Mouse (Mus musculus) myocyte (in vitro differentiated cells): ENCODE results near the gene Acot11.

Experiments
- POLR2A ChIP-seq: IDR thresholded peaks from one replicate; pipeline ENCODE4 v1.6.1; 2011; ENCODE audit warnings: low read depth, mild to moderate bottlenecking, control low read depth, moderate library complexity; ENCODE audit not compliant: insufficient read length
- SRF ChIP-seq: IDR thresholded peaks from one replicate; pipeline ENCODE4 v1.6.1; 2011; ENCODE audit warnings: low read depth; ENCODE audit not compliant: control insufficient read depth, insufficient read length

DNA sequence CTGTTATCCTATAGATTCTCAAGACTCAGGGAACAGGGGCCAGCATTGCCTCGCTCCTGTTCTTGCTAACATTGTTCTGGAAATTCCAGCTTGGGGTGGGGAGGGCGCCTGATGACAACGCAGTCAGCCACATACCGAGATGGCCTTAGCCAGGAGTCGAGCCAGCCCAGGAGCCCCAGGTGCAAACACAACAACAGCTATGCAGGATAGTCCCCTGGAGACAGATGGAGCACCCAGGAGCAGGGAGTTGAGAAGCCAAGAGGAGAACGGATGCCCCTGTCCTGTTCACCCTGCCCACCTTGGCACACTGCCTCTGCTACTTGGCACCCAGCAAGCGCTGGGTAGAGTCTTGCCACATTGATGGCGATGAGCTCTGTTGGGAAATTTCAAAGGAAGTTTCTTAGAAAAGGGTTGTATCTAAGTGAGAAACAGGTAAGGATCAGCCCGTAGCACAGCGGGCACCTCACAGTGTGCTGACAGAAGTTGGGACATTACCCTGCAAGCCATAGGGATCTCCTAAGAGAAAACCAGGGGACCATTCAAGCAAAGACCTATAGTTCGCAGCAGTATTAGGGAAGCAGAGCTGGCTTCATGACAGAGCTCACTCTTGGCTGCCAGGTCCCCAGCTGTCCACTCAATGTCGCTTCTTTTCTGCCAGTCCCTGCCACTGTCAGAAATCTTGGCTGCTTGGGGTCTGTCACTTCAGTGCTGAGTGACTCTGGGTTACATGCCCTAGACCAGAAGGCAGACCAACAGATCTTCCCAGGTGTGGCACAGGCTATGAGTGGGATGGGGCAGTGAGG lies 43.7 kb upstream of the Acot11 start:
- no peak for TF ChIP-seq SRF
- no peak for TF ChIP-seq POLR2A
